Mouse (Mus musculus) thymus, postnatal 36 days (tissue): Measurements from ENCODE around the gene Emilin3.
"Not testable (repeated sequence)": the region's sequence is repeated elsewhere in the genome, so short reads cannot be mapped to it uniquely, and the experiment has no call there.

Experiments used
- DNase-seq, 2 experiments: peaks; one replicate each; pipeline ENCODE4 v3.0.0; 2022; ENCODE audit warnings: mixed read lengths in 2 of 2

Gene Emilin3

GRCm38 (mm10) chr2:160912231-160912671 lies at the start of gene Emilin3:
Emilin3 (minus strand) TSS chr2:160912328.
- no peak for DNase-seq

GRCm38 (mm10) chr2:160960956-160961646 lies 49.0 kb upstream of the Emilin3 start:
- DNase-seq: no peak

- no peak for DNase-seq
Measured at GRCm38 (mm10) chr2:160959901-160960300, 47.8 kb upstream of the Emilin3 start.

DNA sequence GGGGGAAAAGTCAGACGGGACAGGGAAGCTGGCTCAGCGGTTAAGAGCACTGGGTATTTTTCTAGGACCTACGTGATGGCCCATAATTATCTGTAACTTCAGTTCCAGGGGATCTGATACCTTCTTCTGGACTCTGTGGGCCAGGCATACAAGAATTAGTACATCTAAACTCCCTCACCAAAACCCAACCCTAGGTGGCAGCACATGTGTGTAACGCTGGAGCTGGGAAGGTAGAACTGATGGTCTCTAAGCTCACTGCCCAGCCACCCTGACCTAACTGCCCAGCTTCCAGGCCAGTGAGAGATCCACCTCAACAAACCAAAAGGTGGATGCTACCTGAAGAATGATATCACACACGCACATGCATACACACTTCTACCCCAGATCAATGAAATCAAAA lies 46.6 kb upstream of the Emilin3 start:
- no peak for DNase-seq

GRCm38 (mm10) chr2:160957801-160958200 lies 45.7 kb upstream of the Emilin3 start:
- not testable (repeated sequence) for DNase-seq

DNA sequence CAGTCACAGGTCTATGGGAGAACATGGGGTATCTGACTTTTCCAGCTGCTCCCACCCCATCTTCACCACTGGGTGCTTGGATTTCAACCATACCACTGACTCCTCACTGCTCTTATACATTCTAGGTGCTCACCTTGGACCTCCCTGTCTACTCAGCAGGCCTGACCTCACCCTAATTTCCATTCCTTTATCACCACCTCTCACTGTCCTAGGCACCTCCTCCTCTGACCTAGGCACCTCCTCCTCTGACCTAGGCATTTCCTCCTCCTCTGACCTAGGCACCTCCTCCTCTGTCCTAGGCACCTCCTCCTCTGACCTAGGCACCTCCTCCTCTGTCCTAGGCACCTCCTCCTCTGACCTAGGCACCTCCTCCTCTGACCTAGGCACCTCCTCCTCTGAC lies 45.2 kb upstream of the Emilin3 start:
- DNase-seq: not testable (repeated sequence)

GRCm38 (mm10) chr2:160955331-160955730 lies 43.2 kb upstream of the Emilin3 start:
- no peak for DNase-seq

DNA sequence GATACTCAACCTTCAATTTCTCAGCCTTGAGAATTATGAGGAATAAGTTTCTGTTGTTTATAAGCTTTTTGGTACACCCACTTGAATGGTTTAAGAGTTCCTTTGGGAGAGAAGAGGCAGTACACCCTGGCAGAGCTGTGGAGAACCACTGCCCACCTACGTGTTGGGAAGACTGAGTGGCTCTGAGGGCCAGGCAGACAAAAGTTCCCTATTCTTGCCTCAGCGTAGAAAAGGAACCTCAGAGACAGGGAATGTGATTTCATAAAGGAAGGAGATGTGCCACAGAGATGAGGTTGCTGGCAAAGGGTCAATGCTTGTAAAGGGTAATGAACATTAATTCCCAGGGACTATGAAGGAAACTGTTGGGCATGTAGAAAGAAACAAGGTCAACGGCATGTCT lies 42.4 kb upstream of the Emilin3 start:
- DNase-seq: no peak

DNA sequence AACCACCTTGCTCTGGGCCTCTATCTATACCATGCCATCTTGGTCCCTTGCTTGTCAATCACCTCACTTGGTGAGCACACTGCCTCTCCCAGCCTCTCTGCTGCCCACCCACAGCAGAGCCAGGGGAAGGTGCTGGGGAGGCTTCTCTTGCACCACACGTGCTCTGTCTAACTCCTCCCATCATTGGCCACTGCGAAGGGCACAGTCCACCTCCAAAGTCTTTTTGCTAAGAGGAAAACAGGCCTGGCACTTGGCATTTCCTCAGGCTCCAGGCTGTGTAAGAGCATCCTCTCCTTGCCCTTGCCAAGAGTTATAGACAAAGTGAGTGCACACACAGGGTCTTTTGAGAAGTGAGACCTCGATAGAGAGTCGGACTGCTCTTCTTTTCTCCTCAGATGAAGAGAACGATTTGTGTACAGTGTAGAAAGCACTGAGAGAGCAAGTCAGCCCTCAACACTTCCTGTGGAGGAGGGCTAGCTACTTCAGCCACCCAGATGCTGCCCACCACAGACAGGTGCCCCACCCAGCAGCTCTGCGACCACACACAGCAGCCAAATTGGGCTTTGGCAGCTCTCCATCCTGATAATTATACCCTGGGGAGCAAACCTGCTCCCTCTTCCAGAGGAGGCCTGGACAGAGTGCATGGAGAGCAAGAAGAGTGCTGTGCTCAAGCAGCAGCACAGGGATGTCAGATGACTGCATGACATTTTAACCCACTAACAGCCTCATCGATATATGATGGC lies 41.2 kb upstream of the Emilin3 start:
- no peak for DNase-seq

DNA sequence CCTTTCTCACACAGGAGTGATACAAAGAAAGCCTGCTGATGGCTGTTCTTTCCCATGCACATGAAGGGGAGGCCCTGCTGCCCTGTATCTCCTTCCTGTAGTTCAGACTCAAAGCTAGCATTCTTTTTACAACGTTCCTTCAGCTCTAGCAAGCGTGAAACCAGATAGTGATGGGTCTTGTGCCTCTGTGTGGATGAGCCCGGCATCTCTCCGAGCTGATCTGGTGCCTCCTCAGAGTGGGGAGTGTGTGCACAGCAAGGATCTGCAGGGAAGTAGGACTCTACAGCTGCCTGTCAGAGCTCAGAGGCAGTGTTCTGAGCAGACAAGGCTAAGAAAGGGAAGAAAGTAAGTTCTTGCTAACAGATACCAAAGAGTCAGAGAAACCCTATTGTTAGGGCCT lies 39.5 kb upstream of the Emilin3 start:
- no peak for DNase-seq

DNA sequence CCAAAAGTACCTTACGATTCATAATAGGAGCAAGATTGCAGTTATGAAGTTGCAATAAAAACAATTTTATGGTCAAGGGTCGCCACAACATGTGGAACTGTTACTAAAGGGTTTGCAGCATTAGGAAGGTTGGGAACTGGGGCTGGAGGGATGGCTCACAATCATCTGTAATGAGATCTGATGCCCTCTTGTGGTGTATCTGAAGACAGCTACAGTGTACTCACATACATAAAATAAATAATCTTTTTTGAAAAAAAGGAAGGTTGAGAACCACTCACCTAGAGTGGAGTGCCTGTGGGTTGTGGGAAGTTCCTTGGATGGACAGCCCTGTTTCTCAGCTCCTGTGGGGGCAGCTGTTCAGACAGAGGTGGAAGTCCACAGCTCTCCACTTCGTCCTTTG lies 30.3 kb upstream of the Emilin3 start:
- DNase-seq: no peak

DNA sequence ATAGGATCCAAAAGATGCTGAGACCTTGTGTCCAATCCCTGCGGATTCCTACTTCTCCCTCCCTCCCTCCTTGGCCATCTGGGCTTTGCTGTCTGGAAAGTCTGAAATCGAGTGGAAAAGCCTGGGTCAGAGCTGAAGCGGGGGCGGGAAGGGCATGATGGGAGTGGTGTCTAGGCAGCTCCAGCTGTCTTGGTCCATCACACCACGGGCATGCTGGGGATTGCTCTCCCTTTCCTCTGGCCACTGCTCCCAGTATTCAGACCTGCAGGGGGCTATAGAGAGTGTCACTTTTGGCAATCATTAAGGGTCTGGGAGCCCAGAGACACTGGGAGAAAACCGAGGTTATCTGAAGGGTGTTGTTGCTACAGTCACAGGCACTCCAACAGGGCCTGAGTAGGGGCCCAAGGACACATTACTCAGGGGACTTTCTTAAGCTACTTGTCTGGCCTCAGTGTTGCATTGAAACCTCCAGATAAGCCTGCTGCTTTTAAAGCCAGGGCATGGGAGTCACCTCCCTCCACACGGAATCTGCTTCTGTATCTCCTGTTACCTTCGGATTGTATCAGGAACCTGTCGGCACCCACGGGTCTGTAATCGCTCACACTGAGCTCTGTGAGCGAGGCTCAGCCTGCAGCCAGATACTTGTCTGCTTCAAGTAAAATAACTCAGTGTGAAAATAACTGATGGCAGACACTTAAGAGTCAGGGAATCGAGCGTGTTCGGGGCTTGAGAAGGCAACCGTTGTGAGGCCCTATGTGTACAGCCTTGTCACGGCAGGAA lies 29.0 kb upstream of the Emilin3 start:
- no peak for DNase-seq

DNA sequence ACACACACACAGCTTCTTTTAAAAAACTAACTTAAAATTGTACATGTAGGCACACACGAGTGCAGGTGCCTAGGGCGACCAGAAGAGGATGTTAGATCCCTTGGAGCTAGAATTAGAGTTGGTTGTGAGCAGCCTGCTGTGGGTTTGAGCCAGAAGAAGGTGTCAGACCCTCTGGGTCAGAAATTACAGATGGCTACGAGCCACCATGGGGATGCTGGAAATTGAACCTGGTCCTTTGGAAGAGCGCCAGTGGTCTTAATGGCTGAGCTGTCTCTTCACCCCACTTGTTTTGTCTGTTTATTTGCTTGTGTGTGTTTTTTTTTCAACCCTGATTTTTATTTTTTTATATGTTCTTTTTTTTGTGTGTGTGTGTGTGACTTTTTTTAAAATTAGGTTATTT lies 22.3 kb upstream of the Emilin3 start:
- DNase-seq: no peak

DNA sequence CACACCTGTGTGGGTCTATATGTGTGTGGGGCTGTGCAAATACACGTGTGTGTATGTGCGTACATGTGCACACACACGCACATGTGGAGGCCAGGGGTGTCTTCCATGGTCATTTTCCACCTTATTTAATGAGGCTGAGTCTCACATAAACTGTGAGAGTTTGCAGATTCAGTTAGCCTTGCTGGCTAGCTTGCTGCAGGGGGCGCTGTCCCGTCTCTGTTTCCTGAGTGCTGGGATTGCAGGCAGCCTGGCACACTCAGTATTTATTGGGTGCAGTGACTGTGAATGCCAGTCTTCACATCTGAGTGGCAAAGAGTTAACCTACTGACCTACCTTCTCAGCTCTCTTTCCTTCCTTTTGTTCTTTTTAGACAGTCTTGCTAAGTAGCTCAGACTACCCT lies 21.8 kb upstream of the Emilin3 start:
- DNase-seq: no peak

DNA sequence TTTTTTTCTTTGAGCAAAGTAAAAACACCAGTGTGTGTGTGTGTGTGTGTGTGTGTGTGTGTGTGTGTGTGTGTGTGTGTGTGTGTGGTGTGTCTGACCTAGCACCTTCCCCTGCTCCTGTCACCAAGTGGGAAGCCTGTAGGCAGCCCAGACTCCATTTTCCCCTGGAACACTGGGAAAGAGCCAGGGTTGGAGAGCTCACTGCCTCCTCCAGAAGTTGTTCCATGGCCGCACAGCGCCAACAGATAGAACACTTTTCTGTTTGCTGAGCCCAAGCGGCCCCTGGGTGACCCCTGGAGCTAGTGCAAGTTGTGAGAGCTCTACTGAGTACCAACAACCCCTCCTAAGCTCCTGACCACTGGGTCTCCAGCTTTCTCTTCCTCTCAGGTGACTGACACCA lies 20.9 kb upstream of the Emilin3 start:
- DNase-seq: no peak

- DNase-seq: no peak
Measured at GRCm38 (mm10) chr2:160932325-160932724, 20.2 kb upstream of the Emilin3 start.

GRCm38 (mm10) chr2:160931378-160931777 lies 19.2 kb upstream of the Emilin3 start:
- no peak for DNase-seq

DNA sequence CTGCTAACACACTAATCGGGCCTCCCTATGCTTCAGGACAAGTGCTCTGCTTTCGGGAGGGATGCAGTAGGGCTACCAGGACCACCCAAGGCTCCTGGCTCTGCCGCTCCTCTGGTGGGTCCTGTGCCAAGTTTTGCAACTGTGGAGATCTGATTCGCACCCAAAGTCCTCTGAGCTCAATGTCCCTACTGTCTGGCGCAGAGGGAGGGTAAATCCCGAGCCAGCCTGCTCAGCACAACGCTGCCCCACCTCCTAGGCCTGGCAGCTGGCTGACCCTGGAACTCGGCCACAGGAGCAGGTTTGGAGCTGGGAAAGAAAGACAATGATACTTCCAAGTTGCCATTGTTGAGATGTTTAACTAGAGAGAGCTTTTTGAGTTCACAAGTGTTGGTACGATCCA lies 13.1 kb upstream of the Emilin3 start:
- no peak for DNase-seq

DNA sequence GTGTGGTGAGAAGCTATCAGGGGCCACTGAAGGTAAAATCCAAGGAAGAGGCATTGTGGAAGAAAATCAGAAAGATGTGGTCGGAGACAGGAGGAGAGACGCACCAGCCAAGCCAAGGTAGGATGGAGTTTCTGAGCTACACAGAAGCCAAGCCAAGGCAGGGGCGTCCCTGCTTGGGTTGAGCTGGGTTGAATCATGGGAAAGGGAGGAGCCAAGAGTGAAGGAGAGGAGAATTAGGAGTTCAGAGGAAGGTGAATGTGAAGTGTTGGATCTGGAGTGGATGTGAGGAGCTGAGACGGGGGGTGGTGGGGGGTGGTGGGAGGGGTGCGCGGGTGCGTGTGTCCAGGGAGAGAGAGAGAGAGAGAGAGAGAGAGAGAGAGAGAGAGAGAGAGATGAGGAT lies 9.2 kb upstream of the Emilin3 start:
- DNase-seq: no peak

GRCm38 (mm10) chr2:160918930-160919215 lies 6.7 kb upstream of the Emilin3 start:
- no peak for DNase-seq

- no peak for DNase-seq
Measured at GRCm38 (mm10) chr2:160918154-160918929, 6.2 kb upstream of the Emilin3 start.

- no peak for DNase-seq
Measured at GRCm38 (mm10) chr2:160917313-160917712, 5.2 kb upstream of the Emilin3 start.

- DNase-seq: no peak
Measured at GRCm38 (mm10) chr2:160916714-160917113, 4.6 kb upstream of the Emilin3 start.
